Mouse (Mus musculus): ENCODE measurements around the gene Dhrs4. TPM values are rescaled to one million over a fixed set of nuclear protein-coding genes. Genes with fewer than 3 reads are reported as not detected.

The Dhrs4 gene
- polyA plus RNA-seq, 1 experiment = 25.0 TPM

GRCm38 (mm10) chr14:55496761-55497448 lies 18.3 kb downstream of the Dhrs4 start:
- H3K4me1 ChIP-seq (ENCODE audit: control insufficient read depth, insufficient read depth, low read length) = no peaks in the 10 kb centered on the region
- no peak overlapping the region for H3K4me3 ChIP-seq (replicated peaks; ENCODE audit: extremely low read depth, low read depth, low read length)
- TF ChIP-seq CTCF (IDR thresholded peaks at IDR 0.05; ENCODE audit: insufficient read depth, low read length) (no peak), POLR2A (IDR thresholded peaks at IDR 0.05; ENCODE audit: borderline replicate concordance, extremely low read depth, low read depth, low read length) (no peak)
- WGBS = 57% methylated on average over 16 of the region's 16 CpGs
- DNase-seq = no peak

GRCm38 (mm10) chr14:55497449-55497821 lies 18.9 kb downstream of the Dhrs4 start:
- TF ChIP-seq POLR2A (IDR thresholded peaks at IDR 0.05; ENCODE audit: borderline replicate concordance, extremely low read depth, low read depth, low read length) (no peak), CTCF (IDR thresholded peaks at IDR 0.05; ENCODE audit: insufficient read depth, low read length) (peak; percentile 97)
- peak; percentile 87 for DNase-seq
- WGBS = 28% methylated on average over 6 of the region's 6 CpGs
- no peak overlapping the region for H3K4me3 ChIP-seq (replicated peaks; ENCODE audit: extremely low read depth, low read depth, low read length)
- no peaks in the 10 kb centered on the region for H3K4me1 ChIP-seq (ENCODE audit: control insufficient read depth, insufficient read depth, low read length)

- Histone ChIP-seq H3K4me1 (ENCODE audit: control insufficient read depth, insufficient read depth, low read length) (no peaks in the 10 kb centered on the region), H3K4me3 (replicated peaks; ENCODE audit: extremely low read depth, low read depth, low read length) (no peak overlapping the region)
- WGBS = 84% methylated on average over 9 of the region's 9 CpGs
- TF ChIP-seq CTCF (IDR thresholded peaks at IDR 0.05; ENCODE audit: insufficient read depth, low read length) = no peak
- TF ChIP-seq POLR2A (IDR thresholded peaks at IDR 0.05; ENCODE audit: borderline replicate concordance, extremely low read depth, low read depth, low read length) = no peak
- DNase-seq = no peak
Observed at GRCm38 (mm10) chr14:55505612-55506011, 27.1 kb downstream of the Dhrs4 start.

GRCm38 (mm10) chr14:55507801-55508200 lies 29.2 kb downstream of the Dhrs4 start:
- TF ChIP-seq CTCF (IDR thresholded peaks at IDR 0.05; ENCODE audit: insufficient read depth, low read length) = no peak
- TF ChIP-seq POLR2A (IDR thresholded peaks at IDR 0.05; ENCODE audit: borderline replicate concordance, extremely low read depth, low read depth, low read length) = no peak
- no peak for DNase-seq
- H3K4me3 ChIP-seq (replicated peaks; ENCODE audit: extremely low read depth, low read depth, low read length) = no peak overlapping the region
- no peaks in the 10 kb centered on the region for H3K4me1 ChIP-seq (ENCODE audit: control insufficient read depth, insufficient read depth, low read length)
- WGBS = 43% methylated on average over 7 of the region's 7 CpGs

- TF ChIP-seq CTCF (IDR thresholded peaks at IDR 0.05; ENCODE audit: insufficient read depth, low read length) = no peak
- TF ChIP-seq POLR2A (IDR thresholded peaks at IDR 0.05; ENCODE audit: borderline replicate concordance, extremely low read depth, low read depth, low read length) = no peak
- Histone ChIP-seq H3K4me1 (ENCODE audit: control insufficient read depth, insufficient read depth, low read length) (no peaks in the 10 kb centered on the region), H3K4me3 (replicated peaks; ENCODE audit: extremely low read depth, low read depth, low read length) (no peak overlapping the region)
- 68% methylated on average over 10 of the region's 10 CpGs for WGBS
- no peak for DNase-seq
Observed at GRCm38 (mm10) chr14:55509540-55509939, 31.0 kb downstream of the Dhrs4 start.

- 63% methylated on average over 21 of the region's 22 CpGs for WGBS
- TF ChIP-seq CTCF (IDR thresholded peaks at IDR 0.05; ENCODE audit: insufficient read depth, low read length) = no peak
- TF ChIP-seq POLR2A (IDR thresholded peaks at IDR 0.05; ENCODE audit: borderline replicate concordance, extremely low read depth, low read depth, low read length) = no peak
- DNase-seq = no peak
- H3K4me1 ChIP-seq (ENCODE audit: control insufficient read depth, insufficient read depth, low read length) = no peaks in the 10 kb centered on the region
- H3K4me3 ChIP-seq (replicated peaks; ENCODE audit: extremely low read depth, low read depth, low read length) = no peak within 1 kb of the TSS
Observed at GRCm38 (mm10) chr14:55510125-55510731, 31.7 kb downstream of the Dhrs4 start, which contains the start of gene Cpne6. TSS of gene Cpne6 (plus strand) at chr14:55510445.

GRCm38 (mm10) chr14:55511037-55511436 lies 32.5 kb downstream of the Dhrs4 start:
- TF ChIP-seq CTCF (IDR thresholded peaks at IDR 0.05; ENCODE audit: insufficient read depth, low read length) (no peak), POLR2A (IDR thresholded peaks at IDR 0.05; ENCODE audit: borderline replicate concordance, extremely low read depth, low read depth, low read length) (no peak)
- no peak for DNase-seq
- H3K4me3 ChIP-seq (replicated peaks; ENCODE audit: extremely low read depth, low read depth, low read length) = no peak overlapping the region
- no peaks in the 10 kb centered on the region for H3K4me1 ChIP-seq (ENCODE audit: control insufficient read depth, insufficient read depth, low read length)
- WGBS = 40% methylated on average over 7 of the region's 7 CpGs

- DNase-seq = no peak
- no peak for TF ChIP-seq POLR2A (IDR thresholded peaks at IDR 0.05; ENCODE audit: borderline replicate concordance, extremely low read depth, low read depth, low read length)
- no peak for TF ChIP-seq CTCF (IDR thresholded peaks at IDR 0.05; ENCODE audit: insufficient read depth, low read length)
- WGBS = 45% methylated on average over 10 of the region's 10 CpGs
- Histone ChIP-seq H3K4me3 (replicated peaks; ENCODE audit: extremely low read depth, low read depth, low read length) (no peak overlapping the region), H3K4me1 (ENCODE audit: control insufficient read depth, insufficient read depth, low read length) (no peaks in the 10 kb centered on the region)
Observed at GRCm38 (mm10) chr14:55513927-55514326, 35.4 kb downstream of the Dhrs4 start.

- DNase-seq = no peak
- Histone ChIP-seq H3K4me3 (replicated peaks; ENCODE audit: extremely low read depth, low read depth, low read length) (no peak overlapping the region), H3K4me1 (ENCODE audit: control insufficient read depth, insufficient read depth, low read length) (no peaks in the 10 kb centered on the region)
- WGBS = 86% methylated on average over 4 of the region's 4 CpGs
- TF ChIP-seq CTCF (IDR thresholded peaks at IDR 0.05; ENCODE audit: insufficient read depth, low read length) (no peak), POLR2A (IDR thresholded peaks at IDR 0.05; ENCODE audit: borderline replicate concordance, extremely low read depth, low read depth, low read length) (no peak)
Observed at GRCm38 (mm10) chr14:55515846-55516245, 37.3 kb downstream of the Dhrs4 start.

GRCm38 (mm10) chr14:55518897-55519296 lies 40.3 kb downstream of the Dhrs4 start:
- Histone ChIP-seq H3K4me3 (replicated peaks; ENCODE audit: extremely low read depth, low read depth, low read length) (no peak overlapping the region), H3K4me1 (ENCODE audit: control insufficient read depth, insufficient read depth, low read length) (no peaks in the 10 kb centered on the region)
- TF ChIP-seq CTCF (IDR thresholded peaks at IDR 0.05; ENCODE audit: insufficient read depth, low read length) (no peak), POLR2A (IDR thresholded peaks at IDR 0.05; ENCODE audit: borderline replicate concordance, extremely low read depth, low read depth, low read length) (no peak)
- no peak for DNase-seq
- WGBS = 60% methylated on average over 2 of the region's 2 CpGs

Measured in lung, adult 2 months (tissue).